Mouse (Mus musculus): ENCODE measurements around the gene Cep128.

- TF ChIP-seq CTCF (IDR thresholded peaks at IDR 0.05; ENCODE audit: low read depth) (no peak), EP300 (IDR thresholded peaks at IDR 0.05; ENCODE audit: low read depth) (no peak)
Observed at GRCm38 (mm10) chr12:91041363-91041762, 342.8 kb downstream of the Cep128 start.

All from heart, postnatal 0 days (tissue).